Mouse (Mus musculus) gastrocnemius, adult 18-20 months (tissue): ENCODE data around the gene Dapl1. TPM values are rescaled to one million over a fixed set of nuclear protein-coding genes. Genes with fewer than 3 reads are reported as not detected.
A peak's percentile ranks its signal among the peaks of the same experiment; 100 is the strongest.

ENCODE experiments used
- DNase-seq: peaks from one replicate; pipeline ENCODE4 v3.0.0; 2021; ENCODE audit warnings: low spot score
- total RNA-seq, 2 experiments: library from RNA; stranded (reverse); gene quantifications; 2 replicates each; pipeline ENCODE4 v1.2.3; 2021

Dapl1 gene
- total RNA-seq, 2 experiments from 2014 or later = not detected

DNA sequence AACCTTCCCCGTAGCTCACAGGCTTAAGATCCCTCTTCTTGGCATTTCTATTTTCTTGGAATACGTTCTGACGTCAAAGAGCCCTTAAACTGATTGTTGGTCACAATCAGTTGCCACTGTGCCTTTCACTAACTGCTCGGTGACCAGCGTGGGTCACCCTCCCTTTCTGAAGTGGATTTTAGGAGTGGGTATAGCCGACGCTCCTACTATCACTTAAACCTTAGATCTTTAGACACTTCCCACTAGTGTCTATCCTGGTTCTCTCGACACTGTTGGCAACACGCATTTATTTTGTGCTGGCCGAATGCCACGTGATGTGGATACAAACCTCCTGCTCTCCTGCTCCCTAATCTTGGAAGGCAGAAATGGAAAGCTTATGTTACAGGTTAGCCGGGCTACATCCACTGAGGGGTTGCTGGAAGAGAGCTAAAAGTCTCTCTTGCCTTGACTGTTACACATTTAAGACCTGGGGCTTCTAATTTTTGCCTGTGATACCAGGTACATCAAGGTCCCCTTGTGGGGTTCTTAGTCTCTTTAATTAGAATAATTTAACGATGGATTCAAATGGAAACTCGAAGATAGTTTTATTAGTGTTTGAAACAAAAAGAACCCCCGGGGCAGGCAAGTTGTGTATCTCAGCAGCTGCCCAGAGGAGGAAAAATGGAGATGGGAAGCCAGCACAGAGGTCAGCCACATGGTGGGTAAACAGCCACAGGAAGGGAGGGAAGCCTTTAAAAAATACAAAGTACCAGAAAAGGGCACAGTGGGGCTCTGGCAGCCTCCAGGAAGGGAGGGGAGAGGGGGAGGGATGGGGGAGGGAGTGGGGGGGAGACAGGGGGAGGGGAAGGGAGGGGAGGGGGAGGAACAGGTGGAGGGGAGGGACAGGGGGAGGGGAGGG lies 13.2 kb upstream of the Dapl1 start:
- no peak for DNase-seq

DNA sequence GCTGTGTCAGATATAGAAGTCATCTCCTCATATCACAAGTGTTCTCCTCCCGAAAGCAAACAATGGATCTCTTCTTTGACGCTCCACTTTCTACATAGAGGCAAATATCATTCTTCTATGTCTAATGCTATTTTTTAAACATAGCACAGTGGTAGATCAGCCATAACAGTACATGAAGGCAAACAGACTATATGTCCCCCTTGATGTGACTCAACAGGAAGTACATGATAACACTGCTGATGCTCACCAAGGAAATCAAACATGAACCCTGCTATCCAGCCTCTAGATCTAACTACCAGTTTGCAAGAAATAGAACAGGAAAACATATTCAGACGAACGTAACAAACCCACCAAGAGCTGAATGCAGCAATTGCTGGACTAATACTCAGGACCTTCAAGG lies 10.1 kb upstream of the Dapl1 start:
- DNase-seq = no peak

DNA sequence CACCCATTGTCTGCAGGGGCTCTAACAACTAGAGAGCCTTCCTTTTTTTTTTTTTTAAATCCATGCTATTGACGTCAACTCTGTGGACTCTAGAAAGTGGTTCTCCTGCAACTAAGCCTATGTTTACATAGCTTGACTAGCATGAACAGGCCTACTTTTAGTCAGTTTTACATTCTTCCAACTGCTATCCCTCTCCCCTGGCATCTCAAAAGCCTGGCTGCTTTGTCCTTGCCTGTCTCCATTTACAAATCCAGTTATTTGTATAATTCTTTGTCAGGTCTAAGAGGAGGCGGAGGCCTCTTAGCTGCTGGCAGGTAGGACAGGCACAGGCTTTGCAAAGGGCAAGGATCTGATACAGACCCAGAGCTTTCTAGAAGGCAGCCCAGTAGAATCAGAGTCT lies 627 bp downstream of the Dapl1 start:
- DNase-seq = no peak

DNA sequence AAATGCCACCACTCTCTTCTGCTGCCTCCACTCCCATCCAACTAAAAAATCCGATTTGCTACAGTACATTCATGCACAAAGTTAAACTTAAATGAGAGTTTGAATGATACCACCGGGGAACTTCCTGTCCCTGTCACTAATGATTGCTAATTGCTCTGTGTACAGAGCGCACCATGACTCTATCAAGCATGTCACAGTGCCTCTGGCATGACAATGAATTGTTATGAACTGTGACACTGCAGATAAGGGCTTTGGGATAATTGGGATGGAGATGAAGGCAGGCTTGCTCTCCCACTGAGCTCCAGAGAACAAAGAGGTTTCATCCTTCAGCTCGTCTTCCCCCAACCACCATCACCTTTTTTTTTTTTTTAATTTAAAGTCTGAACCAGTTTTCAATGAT lies 1.2 kb downstream of the Dapl1 start:
- DNase-seq = no peak

DNA sequence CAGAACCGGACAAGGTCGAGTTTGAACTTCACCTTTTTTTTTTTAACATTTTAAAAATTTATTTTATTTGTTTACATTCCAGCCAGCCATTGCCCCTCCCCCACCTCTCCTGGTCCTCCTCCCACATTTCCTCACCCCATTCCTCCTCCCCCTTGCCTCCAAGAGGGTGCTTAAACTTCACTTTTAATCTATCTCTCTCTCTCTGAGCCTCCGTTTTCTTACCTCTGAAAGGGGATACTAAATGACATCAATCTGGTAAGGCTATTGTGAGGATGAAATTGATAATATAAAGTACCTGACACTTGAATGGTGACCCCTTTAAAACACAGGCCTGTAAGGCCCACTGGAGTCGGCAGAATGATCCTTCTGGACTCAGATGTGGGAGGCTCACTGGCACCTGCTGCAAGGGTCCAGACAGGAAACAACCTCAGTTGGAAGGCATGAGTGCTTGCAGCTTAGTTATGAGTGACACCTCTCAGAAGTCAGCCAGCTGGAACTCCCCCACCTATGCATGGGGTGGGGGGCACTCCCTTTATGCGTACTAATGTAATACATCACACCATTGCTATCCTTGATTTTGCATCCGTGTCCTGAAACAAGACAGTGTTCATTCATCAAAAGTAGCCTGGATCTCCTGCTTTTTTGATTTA lies 1.9 kb downstream of the Dapl1 start:
- DNase-seq = no peak

DNA sequence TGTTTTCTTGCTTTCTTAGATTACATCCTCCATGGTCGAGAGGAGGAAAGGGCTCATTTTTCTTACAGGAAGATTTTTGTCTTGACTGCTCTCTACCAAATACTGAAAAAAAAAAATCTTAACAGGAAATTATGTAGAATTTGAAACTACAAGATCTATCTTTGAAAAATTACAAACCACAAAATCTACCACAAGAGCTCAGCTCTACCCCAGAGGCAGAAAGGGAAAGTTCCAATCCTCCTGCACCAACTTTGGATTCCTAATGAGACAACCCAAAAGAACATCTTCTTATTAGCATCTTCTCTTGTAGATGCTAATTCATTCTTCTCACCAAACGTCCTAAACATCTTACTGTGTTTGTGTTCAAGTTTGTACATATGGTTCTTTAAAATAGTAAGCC lies 3.8 kb downstream of the Dapl1 start:
- DNase-seq = no peak

DNA sequence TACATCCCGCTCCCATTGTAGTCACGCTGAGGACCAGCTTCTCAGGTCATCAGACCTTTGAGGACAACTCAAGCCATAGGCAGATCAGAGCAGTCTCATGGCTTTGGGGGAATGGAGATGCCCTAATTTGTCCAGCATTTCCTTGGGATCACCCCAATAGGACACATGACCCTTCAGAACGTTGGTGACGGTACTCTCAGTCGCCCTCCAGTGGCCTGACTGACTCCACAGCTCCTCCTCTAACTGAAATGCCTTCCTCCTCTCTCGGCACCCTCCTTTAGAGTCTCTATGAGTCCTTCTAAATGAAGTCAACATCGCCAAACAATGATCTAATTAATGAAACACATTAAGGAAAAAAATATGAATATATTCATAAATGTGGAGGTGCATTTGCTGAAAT lies 5.9 kb downstream of the Dapl1 start:
- no peak for DNase-seq

DNA sequence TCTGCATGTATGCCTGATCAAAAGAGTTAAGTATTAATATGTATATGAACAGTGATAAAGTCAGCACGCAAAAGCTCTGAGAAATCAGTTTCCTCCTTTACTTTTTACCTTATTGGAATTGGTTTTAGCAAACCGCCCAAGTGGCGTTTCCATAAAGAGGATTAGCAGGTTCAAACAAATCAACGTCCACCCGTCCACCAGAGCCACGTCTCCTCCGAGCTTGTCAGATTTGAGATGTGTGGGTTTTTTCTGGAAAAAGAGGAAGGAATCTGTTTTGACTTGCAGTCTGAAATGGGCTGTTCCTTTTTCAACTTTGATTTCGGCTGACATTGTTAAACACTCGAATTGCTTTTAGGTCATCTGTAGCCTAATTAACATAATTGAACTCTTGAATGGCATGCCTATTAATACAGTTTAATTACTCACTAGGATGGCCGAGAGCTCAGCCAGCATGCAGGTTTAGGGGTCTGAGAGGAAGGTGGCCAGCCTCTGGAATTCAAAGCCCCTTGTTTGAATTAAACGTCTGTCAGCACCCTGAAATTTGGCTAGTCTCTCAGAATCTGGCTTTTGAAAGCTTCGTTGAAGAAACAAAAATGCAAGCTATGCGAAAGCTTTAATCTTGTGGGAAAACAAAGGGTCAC lies 9.1 kb downstream of the Dapl1 start:
- DNase-seq = no peak

DNA sequence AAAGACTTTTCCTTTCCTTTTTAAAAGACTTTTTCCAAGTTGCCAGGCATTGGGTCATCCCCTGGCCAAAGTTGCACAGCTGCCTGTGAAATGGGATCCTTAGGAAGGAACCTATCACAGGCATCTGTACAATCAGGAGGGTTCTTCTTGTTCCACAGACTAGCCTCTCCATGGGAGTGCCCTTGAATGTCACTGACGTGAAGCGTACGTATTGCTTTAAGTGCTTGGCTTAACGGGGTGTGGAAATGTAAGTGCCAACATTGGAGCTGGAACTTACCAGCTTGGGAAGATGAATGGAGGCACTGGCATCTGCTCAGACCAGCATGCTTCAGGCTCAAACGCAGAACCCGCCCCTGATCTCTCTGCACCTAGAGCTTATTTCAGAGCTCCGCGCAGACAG lies 14.7 kb downstream of the Dapl1 start:
- DNase-seq = no peak

DNA sequence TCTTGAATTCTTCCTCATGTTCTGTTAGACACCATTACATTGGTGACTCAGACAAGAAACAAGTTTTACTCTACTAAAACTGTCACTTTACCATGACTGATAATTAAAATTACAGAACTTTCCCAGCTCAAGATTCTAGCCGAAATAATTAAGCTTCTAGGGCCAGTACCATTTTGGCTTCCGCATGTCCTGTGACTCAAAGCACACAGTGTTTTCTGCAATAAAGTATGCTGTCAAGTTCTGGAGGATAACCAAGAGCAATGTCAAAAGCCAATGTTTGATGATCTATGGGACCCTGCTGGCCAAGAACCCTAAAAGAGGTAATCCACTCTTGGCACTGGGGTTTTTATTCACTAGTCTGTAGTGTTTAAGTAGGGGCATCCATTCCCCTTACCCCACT lies 15.3 kb downstream of the Dapl1 start:
- DNase-seq = no peak

DNA sequence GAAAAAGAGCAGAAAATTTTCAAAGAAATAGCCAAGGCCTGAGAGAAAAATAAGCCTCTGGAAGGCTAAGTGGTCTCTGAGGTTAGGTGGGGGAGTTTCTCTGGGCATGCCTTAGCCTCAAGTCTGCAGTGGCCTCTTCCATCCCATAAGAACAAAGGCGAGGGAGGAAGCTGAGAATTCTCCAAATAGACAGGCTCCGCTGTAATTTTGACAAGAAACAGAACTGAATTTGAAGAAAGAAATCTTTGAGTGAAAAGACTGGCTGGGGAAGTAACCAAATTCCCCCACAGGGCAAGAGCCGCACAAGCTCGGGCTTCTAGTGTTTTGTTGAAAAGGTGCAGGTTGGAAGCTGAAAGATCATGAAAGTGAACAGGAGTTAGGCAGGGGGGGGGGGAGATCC lies 24.6 kb downstream of the Dapl1 start:
- no peak for DNase-seq

DNA sequence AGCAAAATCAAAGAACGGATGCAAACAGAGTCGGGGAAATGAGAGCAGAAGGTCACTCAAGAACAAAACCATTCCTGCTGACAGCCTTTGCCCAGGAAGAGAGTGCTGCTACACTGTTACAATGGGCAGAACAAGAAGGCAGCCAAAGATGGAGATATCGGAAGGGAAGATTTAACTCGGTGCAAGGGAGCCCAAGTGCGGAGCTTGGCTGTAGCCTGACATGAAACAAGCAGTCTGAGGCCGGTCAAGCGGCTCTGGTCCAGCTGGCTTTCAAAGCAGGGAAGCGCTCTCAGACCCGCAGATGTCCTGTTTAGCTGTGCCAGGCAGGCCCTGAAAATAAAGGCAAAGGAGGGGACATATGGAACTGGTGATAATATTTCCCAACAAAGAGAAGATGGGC lies 26.0 kb downstream of the Dapl1 start:
- DNase-seq = no peak

DNA sequence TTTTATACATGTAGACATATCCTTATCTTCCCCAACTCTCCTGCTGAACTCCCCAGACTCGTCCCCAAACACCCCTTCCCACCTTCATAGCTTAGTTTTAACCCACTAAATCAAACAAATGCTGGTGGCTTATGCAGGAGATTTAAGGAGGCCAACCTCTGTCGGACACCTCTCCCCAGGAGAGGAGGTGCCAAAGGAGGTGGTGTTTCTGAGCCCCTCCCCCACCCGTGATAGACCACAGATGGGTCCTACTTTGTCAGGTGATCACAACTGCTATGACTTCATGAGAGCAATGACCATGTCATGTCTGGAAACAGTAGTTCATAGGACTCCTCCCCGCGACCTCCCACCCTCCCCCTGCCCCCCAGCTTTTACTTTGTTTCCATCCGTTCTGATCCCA lies 26.4 kb downstream of the Dapl1 start:
- DNase-seq = no peak

DNA sequence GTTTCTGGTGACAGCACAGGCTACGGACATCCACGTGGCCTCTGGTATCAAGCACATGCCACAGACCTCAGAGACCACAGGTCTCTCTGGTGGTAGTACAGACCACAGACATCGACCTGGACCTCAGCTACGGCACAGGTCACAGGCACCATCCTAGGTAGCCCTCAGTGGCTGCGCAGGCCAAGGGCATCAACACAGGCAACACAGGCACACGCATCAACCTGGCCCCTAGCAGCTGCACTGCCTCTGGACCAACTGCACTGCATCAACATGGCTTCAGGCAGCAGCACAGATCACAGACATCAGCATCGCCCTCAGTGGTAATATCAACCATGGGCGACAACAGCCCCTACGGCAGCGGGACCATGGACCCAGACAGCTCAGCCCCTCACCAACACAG lies 36.2 kb downstream of the Dapl1 start:
- no peak for DNase-seq

DNA sequence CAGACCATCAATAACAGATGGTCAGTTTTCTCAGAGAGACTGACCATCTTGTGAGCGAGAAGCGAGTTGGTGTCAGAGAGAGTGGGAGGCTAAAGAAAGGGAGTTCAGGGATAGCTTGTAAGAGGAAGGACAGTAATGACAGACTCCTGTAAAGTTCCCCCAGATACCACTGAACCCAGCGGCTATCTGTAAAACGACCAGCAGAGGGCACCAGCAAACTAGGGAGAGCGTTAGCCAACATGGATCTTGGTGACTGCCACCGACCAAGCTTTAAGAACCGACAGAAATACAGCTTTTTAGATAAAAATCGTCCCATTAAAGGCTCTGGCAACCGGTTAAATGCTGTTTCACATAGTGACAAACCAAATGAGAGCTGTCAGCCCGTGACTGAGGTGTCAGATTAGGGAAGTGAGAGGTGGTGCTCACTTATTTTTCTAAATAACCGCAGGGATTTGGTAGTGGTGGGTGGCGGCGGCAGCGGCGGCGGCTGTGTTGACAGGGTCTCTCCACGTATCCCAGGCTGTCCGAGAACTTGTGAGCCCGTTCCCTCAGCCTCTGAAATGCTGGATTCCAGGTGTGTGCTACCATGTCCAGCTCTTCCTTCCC lies 37.7 kb downstream of the Dapl1 start:
- peak; percentile 73 for DNase-seq

DNA sequence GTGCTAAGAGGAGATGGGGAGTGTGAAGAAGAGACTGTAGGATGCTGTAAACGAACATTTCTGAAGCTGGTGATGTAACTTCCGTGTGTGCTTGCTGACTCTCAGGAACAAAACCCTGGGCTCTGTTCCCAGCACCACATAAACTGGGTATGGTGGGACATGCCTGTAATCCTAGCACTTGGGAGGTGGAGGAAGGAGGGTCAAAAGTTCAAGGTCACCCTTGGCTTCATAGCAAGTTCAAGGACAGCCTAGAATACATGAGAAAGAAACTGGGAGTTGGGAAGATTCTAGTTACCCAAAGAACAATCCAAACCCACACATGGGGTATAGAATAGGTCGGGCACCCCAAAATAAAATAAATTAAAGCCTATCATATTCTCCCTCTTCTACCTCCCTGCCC lies 39.1 kb downstream of the Dapl1 start:
- DNase-seq = no peak

DNA sequence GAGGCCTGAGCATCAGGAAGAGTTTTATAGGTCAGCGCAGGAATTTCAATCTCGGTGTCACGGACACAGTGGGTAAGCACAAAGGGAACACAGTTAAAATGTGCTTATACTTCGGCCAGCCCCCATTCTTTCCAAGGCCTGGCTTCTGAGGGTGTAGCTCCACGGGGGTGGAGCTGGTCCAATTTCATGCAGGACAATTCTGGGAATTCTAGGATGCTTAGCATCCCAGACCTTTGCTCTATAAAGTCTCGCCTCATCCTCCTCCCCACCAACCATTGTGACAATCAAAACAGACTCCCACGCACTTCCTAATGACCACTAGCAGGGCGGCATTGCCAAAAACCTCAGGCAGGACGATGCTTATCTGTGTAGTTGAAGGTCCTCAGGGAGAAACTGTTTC lies 42.4 kb downstream of the Dapl1 start:
- peak; percentile 9 for DNase-seq

DNA sequence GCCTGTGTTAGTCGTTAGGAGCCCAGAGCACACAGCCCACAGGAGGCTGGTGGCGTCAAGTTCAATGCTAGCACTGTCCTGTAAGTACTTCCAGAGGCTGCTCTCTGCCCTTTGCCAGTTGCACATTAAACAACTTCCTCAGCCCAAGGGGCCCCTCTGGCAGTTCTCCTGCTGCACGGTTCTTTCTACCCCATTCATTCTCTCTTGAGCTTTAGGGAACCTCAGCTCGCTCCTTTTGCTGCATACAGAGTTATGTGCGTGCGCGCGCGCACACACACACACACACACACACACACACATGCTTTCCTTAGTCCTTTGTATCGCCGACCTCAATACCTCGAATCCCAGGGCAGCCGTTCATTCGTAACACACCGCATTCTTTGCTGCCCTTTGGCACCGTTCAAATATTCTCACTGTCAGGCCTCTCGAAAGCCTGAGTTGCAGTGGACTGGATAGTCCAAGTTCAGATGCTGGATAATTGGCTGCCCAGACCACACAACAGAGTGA lies 45.2 kb downstream of the Dapl1 start:
- no peak for DNase-seq

DNA sequence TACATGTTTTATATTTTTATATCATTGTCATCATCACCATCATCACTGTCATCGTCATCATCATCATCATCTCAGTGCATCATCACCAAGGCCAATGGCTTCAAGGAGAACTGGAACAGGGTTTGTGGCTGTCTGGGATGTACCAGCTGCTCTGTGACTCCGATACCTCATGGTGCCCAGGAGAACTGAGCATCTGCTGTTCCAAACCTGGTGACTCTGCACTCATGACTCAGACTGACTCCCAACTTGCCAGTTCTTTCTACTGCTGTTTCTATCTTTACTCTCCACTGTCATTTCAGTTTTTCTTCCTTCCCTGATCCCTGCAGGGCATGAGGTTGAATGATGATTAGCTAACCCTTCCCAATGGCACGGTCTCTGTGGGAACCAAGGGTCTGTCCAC lies 46.4 kb downstream of the Dapl1 start:
- no peak for DNase-seq

DNA sequence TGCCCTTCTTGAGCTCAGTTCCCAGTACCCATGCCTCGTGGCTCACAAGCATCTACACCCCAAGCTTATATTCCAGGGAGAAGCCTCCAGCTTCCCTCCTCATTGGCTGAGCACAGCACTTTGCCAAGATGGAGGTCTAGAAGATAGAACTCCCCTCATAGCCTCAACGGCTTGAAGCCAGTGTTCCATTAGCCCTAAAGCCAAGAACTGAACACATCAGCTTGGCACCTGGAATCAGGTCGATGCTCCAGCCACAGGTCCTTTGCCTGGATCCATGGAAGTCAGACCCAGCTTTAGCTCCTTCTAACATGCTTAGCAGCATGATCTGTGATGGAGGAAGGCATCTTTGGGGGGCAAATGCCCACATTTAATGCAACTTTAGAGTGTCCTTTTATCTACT lies 48.5 kb downstream of the Dapl1 start:
- DNase-seq = no peak

DNA sequence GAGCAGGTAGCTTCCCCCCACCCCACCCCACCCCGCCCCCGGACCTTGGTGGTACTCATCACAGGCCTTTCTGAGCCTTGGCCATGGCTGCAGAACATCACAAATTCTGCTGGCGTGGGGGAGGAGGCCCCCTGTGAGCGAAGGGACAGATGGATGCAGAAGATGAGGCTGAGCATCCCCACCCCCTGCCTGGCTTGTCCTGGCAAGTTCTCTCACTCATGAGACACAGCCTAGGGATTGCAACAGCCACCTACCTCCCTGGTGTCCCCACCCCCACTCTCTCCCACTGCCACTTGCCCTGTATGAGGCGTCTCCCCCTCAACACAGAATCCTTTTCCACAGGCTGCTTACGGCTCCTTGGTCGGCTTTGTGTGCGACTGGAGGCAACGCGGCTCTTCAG lies 49.1 kb downstream of the Dapl1 start:
- DNase-seq = no peak
